Mouse (Mus musculus) kidney, adult 2 months (tissue): Measurements from ENCODE around the gene Tgm2. TPM values are rescaled to one million over a fixed set of nuclear protein-coding genes. Genes with fewer than 3 reads are reported as not detected.

Experiments
- DNase-seq: peaks from one replicate; pipeline ENCODE4 v3.0.0; 2021
- H3K27ac ChIP-seq: fragments of 200-500 bp; 2 replicates; pipeline ENCODE4 v1.5.1; 2012; ENCODE audit warnings: low read depth, low read length, control low read depth, inconsistent platforms; ENCODE audit not compliant: insufficient read depth
- H3K27me3 ChIP-seq: fragments of 200-500 bp; replicated peaks from 2 replicates; pipeline ENCODE4 v1.6.1; 2012; ENCODE audit warnings: mild to moderate bottlenecking, moderate library complexity, low read length, inconsistent platforms; ENCODE audit not compliant: control insufficient read depth, insufficient read depth
- H3K36me3 ChIP-seq: fragments of 200-500 bp; 2 replicates; pipeline ENCODE4 v1.6.1; 2012; ENCODE audit warnings: mild to moderate bottlenecking, moderate library complexity, low read length, inconsistent platforms; ENCODE audit not compliant: control insufficient read depth, insufficient read depth
- H3K4me1 ChIP-seq: fragments of 200-500 bp; 2 replicates; pipeline ENCODE4 v1.6.1; 2011; ENCODE audit warnings: low read length; ENCODE audit not compliant: control insufficient read depth, insufficient read depth
- H3K4me3 ChIP-seq: fragments of 200-500 bp; 2 replicates; pipeline ENCODE4 v1.5.1; 2011; ENCODE audit warnings: mild to moderate bottlenecking, low read depth, low read length, control low read depth; ENCODE audit not compliant: insufficient read depth
- CTCF ChIP-seq: fragments of 200-500 bp; conservative IDR thresholded peaks from 2 replicates; pipeline ENCODE4 v1.5.1; 2011; ENCODE audit warnings: low read depth, mild to moderate bottlenecking, control low read depth, low read length, moderate library complexity, mixed read lengths; ENCODE audit not compliant: insufficient read depth, insufficient read length
- POLR2A ChIP-seq: fragments of 200-500 bp; IDR thresholded peaks from one replicate; pipeline ENCODE4 v1.6.1; 2011; ENCODE audit warnings: low read depth, low read length, control low read depth
- WGBS: fragments of 180-500 bp; shearing (Covaris S2); methylation state at CpG from one replicate; pipeline ENCODE4 v1.1.7; 2018; 5-methylcytosine and 5-hydroxymethylcytosine counted together
- polyA plus RNA-seq: library from polyadenylated mRNA; depleted of rRNA; stranded (reverse); fragments of >200 nt; gene quantifications from 2 replicates; pipeline ENCODE4 v1.2.3, GENCODE M21; 2012

The Tgm2 gene
- polyA plus RNA-seq, 1 experiment: 221 TPM

DNA sequence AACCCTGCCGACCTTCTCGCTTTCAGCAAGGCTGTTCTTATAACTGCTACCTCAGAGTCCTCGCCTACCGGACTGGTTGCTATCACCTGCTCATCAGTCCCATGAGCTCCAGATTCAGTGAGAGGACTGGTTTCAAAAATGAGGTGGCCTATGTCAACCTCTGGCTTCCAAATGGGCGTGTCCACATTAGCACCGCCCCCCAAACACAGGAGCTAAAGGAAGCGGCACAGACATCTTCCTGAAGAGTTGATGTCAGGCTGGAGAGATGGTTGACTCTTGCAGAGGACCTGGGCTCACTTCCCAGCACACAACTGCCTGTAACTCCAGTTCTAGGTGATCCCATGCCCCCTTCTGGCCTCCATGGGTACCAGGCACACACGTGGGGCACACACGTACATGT, 30.5 kb upstream of the Tgm2 start:
- DNase-seq: no peak
- 92% methylated on average over 9 of the region's 9 CpGs for WGBS
- H3K4me1 ChIP-seq: peaks cover 12% of the 10 kb centered on the region; the same call in 1 of the 2 replicates

GRCm38 (mm10) chr2:158175433-158175832, 29.2 kb upstream of the Tgm2 start:
- Histone ChIP-seq H3K4me3 (no peak overlapping the region), H3K27me3 (no peaks in the 10 kb centered on the region), H3K4me1 (peaks cover 12% of the 10 kb centered on the region; the same call in 1 of the 2 replicates), H3K36me3 (no peaks in the 10 kb centered on the region), H3K27ac (no peak overlapping the region)
- TF ChIP-seq CTCF: no peak
- DNase-seq: no peak
- WGBS: 68% methylated on average over 3 of the region's 3 CpGs

More for the DNA sequence above, 30.5 kb upstream of the Tgm2 start:
- no peaks in the 10 kb centered on the region for H3K36me3 ChIP-seq
- no peak overlapping the region for H3K4me3 ChIP-seq
- no peak overlapping the region for H3K27ac ChIP-seq
- no peaks in the 10 kb centered on the region for H3K27me3 ChIP-seq
- TF ChIP-seq CTCF (no peak), POLR2A (no peak)

DNA sequence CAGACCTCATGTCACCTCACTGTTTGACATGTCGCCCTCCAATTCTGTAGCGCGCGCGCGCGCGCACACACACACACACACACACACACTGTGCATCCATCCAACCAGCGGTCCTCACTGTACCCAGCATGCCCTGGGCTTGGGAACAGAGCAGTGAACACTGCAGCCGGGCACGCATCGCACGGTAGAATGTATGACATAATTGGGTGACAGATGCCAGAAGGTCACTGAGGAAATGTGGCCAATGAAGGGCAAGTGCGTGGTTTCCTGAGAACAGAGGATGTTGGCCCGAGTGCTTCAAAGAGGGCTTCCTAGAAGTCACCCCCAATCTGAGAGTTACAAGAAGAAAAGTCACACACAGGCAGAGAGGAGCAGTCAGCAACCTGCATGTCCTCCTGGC, 28.7 kb upstream of the Tgm2 start:
- WGBS: 71% methylated on average over 15 of the region's 15 CpGs
- no peak overlapping the region for H3K27ac ChIP-seq
- peaks cover 12% of the 10 kb centered on the region; the same call in 1 of the 2 replicates for H3K4me1 ChIP-seq
- H3K4me3 ChIP-seq: no peak overlapping the region
- no peaks in the 10 kb centered on the region for H3K27me3 ChIP-seq
- no peaks in the 10 kb centered on the region for H3K36me3 ChIP-seq
- no peak for DNase-seq
- TF ChIP-seq POLR2A (no peak), CTCF (no peak)

DNA sequence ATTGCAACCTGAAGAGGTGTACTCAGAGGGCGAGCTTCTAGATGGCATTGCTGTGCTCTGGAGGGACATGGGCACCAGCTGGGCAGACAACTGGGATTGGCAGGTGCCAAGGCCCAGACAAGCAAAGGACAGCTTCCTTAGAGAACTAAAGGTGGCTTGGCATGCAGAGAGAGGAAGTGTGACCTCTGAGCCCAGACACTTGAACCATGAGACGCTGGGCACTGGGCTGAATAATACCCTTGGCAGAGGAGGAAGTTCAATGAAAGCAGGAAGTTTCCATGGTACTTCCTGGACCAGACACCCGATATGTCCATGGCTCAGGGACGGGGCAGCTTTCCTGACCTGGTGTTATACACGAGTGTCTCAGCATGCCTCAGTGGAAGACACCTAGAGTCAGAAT, 28.2 kb upstream of the Tgm2 start:
- DNase-seq: peak; percentile 71
- Histone ChIP-seq H3K36me3 (no peaks in the 10 kb centered on the region), H3K27me3 (no peaks in the 10 kb centered on the region), H3K27ac (no peak overlapping the region), H3K4me1 (peaks cover 12% of the 10 kb centered on the region; the same call in 1 of the 2 replicates), H3K4me3 (no peak overlapping the region)
- 44% methylated on average over 5 of the region's 5 CpGs for WGBS
- TF ChIP-seq POLR2A: no peak
- no peak for TF ChIP-seq CTCF

- TF ChIP-seq CTCF (no peak), POLR2A (no peak)
- Histone ChIP-seq H3K4me3 (no peak overlapping the region), H3K36me3 (no peaks in the 10 kb centered on the region), H3K27me3 (no peaks in the 10 kb centered on the region), H3K27ac (no peak overlapping the region), H3K4me1 (peaks cover 8% of the 10 kb centered on the region; the same call in 1 of the 2 replicates)
- no peak for DNase-seq
- WGBS: 92% methylated on average over 2 of the region's 2 CpGs
Measured at GRCm38 (mm10) chr2:158170394-158170793, 24.2 kb upstream of the Tgm2 start.

DNA sequence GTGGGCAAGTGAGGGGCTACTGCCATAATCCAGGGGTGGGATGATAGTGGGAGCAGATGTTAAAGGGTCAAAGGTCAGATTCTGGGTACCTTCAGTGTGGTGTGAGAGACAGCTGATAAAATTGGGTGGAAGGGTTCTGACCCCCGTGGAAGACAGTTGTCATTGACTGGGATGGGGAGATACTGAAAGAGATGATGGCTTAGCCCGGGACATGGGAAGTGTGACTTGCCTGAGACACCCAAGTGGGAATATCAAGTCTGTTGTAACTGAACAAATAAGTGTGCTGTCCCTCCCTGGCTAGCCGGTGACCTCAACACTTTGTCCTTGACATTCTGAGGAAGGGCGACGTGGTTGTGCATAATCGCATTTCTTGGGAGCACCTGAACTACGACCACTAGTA, 23.5 kb upstream of the Tgm2 start:
- no peak for DNase-seq
- no peak for TF ChIP-seq POLR2A
- no peak for TF ChIP-seq CTCF
- WGBS: 85% methylated on average over 7 of the region's 7 CpGs
- Histone ChIP-seq H3K36me3 (no peaks in the 10 kb centered on the region), H3K4me3 (no peak overlapping the region), H3K4me1 (peaks cover 8% of the 10 kb centered on the region; the same call in 1 of the 2 replicates), H3K27ac (no peak overlapping the region), H3K27me3 (no peaks in the 10 kb centered on the region)

GRCm38 (mm10) chr2:158169351-158169750, 23.1 kb upstream of the Tgm2 start:
- Histone ChIP-seq H3K4me3 (no peak overlapping the region), H3K27ac (no peak overlapping the region), H3K27me3 (no peaks in the 10 kb centered on the region), H3K4me1 (peaks cover 7% of the 10 kb centered on the region; the same call in 1 of the 2 replicates), H3K36me3 (no peaks in the 10 kb centered on the region)
- no peak for DNase-seq
- TF ChIP-seq POLR2A (no peak), CTCF (no peak)
- 72% methylated on average over 6 of the region's 6 CpGs for WGBS

GRCm38 (mm10) chr2:158168741-158169211, 22.5 kb upstream of the Tgm2 start:
- Histone ChIP-seq H3K4me1 (peaks cover 4% of the 10 kb centered on the region; the same call in 1 of the 2 replicates), H3K36me3 (no peaks in the 10 kb centered on the region), H3K27ac (no peak overlapping the region), H3K4me3 (no peak overlapping the region), H3K27me3 (no peaks in the 10 kb centered on the region)
- 58% methylated on average over 8 of the region's 8 CpGs for WGBS
- no peak for DNase-seq
- TF ChIP-seq POLR2A (no peak), CTCF (no peak)
